Mouse (Mus musculus) hindbrain, embryonic 11.5 days (tissue): Measurements from ENCODE around the gene B4galt4. TPM values are rescaled to one million over a fixed set of nuclear protein-coding genes. Genes with fewer than 3 reads are reported as not detected.

Experiments
- ATAC-seq: fragments of 200-750 bp; cut with Nextera tagmentation; 2 replicates; pipeline ENCODE4 v1.8.0; 2017; ENCODE audit warnings: mild to moderate bottlenecking, moderate TSS enrichment, moderate library complexity; ENCODE audit not compliant: low FRiP score
- DNase-seq: peaks from one replicate; pipeline ENCODE4 v3.0.0-alpha.2; 2015; ENCODE audit warnings: low spot score
- H3K27ac ChIP-seq: fragments of 300-500 bp; sonication (generic); 2 replicates; pipeline ENCODE4 v1.5.1; 2014; ENCODE audit warnings: mild to moderate bottlenecking, low read depth, low read length
- H3K27me3 ChIP-seq: fragments of 300-500 bp; sonication (generic); 2 replicates; pipeline ENCODE4 v1.6.1; 2014; ENCODE audit warnings: mild to moderate bottlenecking, low read length, moderate library complexity, mixed read lengths; ENCODE audit not compliant: control insufficient read depth, insufficient read depth
- H3K36me3 ChIP-seq: fragments of 300-500 bp; sonication (generic); 2 replicates; pipeline ENCODE4 v1.6.1; 2014; ENCODE audit warnings: mild to moderate bottlenecking, low read length, moderate library complexity, mixed read lengths; ENCODE audit not compliant: control insufficient read depth, insufficient read depth
- H3K4me1 ChIP-seq: fragments of 300-500 bp; sonication (generic); replicated peaks from 2 replicates; pipeline ENCODE4 v1.6.1; 2014; ENCODE audit warnings: low read length, mixed read lengths; ENCODE audit not compliant: control insufficient read depth, insufficient read depth
- H3K4me2 ChIP-seq: fragments of 300-500 bp; sonication (generic); replicated peaks from 2 replicates; pipeline ENCODE4 v1.6.1; 2014; ENCODE audit warnings: mild to moderate bottlenecking, low read depth, low read length
- H3K4me3 ChIP-seq: fragments of 300-500 bp; sonication (generic); 2 replicates; pipeline ENCODE4 v1.5.1; 2014; ENCODE audit warnings: low read depth, low read length
- H3K9ac ChIP-seq: fragments of 300-500 bp; sonication (generic); 2 replicates; pipeline ENCODE4 v1.6.1; 2014; ENCODE audit warnings: low read depth, low read length
- H3K9me3 ChIP-seq: fragments of 300-500 bp; sonication (generic); 2 replicates; pipeline ENCODE4 v1.6.1; 2016; ENCODE audit warnings: low read length; ENCODE audit not compliant: control insufficient read depth
- WGBS: fragments of 180-500 bp; shearing (Covaris S2); extraction: QIAGEN DNeasy Blood & Tissue Kit; methylation state at CpG from one replicate; pipeline ENCODE4 v1.1.7; 2014; 5-methylcytosine and 5-hydroxymethylcytosine counted together
- polyA plus RNA-seq: library from polyadenylated mRNA; unstranded; fragments of >200 nt; fragmentation: Nextera tagmentation; extraction: Ambion mirVana; gene quantifications from 2 replicates; pipeline ENCODE4 v1.2.1, GENCODE M21; 2014

The B4galt4 gene
- polyA plus RNA-seq = 26.4 and 31.1 TPM in 2 replicates

- Histone ChIP-seq H3K4me1 (no peaks in the 10 kb centered on the region), H3K4me2 (peak within 1 kb of the TSS; percentile 91), H3K36me3 (no peaks in the 10 kb centered on the region), H3K4me3 (peak within 1 kb of the TSS; percentile 78), H3K27ac (peak within 1 kb of the TSS; percentile 30; the same call in 1 of the 2 replicates), H3K9me3 (no peaks in the 10 kb centered on the region), H3K27me3 (no peaks in the 10 kb centered on the region), H3K9ac (peak within 1 kb of the TSS; percentile 86)
- DNase-seq (peak; percentile 82), ATAC-seq (peak; percentile 95)
- WGBS = under 1% methylated on average over 55 of the region's 69 CpGs
These were observed at the start of gene B4galt4 for GRCm38 (mm10) chr16:38742113-38742658. Gene B4galt4 (plus strand): TSS chr16:38742264.

- no peaks in the 10 kb centered on the region for H3K27me3 ChIP-seq
- no peaks in the 10 kb centered on the region for H3K9me3 ChIP-seq
- H3K9ac ChIP-seq = no peak overlapping the region
- no peak overlapping the region for H3K4me2 ChIP-seq
- DNase-seq (no peak), ATAC-seq (no peak)
- H3K4me3 ChIP-seq = no peak overlapping the region
- H3K27ac ChIP-seq = no peak overlapping the region
- WGBS = 91% methylated on average over 6 of the region's 6 CpGs
- H3K4me1 ChIP-seq = no peaks in the 10 kb centered on the region
- no peaks in the 10 kb centered on the region for H3K36me3 ChIP-seq
These were observed 47.0 kb upstream of the B4galt4 start for GRCm38 (mm10) chr16:38694906-38695540.

DNA sequence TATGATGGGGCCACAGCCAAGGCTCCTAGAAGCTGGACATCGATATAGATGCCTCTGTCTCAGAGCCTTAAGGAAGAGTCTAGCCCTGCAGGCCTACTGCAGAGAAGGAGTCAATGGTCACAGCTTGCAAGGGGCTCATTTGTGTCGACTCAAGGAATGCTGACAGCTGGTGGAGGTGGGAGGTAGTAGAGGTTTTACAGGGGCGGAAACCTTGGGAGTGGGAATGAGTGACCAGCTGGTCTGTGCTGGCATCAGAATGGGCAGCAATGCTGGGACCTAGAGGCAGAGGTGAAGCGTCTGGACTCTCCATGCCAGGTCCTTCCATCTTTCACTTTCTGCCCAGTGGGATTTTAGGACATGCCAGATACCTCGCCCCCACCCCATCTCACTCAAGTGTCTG is 46.5 kb upstream of the B4galt4 start:
- H3K4me2 ChIP-seq = no peak overlapping the region
- H3K27me3 ChIP-seq = no peaks in the 10 kb centered on the region
- no peaks in the 10 kb centered on the region for H3K36me3 ChIP-seq
- H3K9me3 ChIP-seq = no peaks in the 10 kb centered on the region
- H3K27ac ChIP-seq = no peak overlapping the region
- ATAC-seq = no peak
- H3K4me1 ChIP-seq = no peaks in the 10 kb centered on the region
- H3K9ac ChIP-seq = no peak overlapping the region
- 82% methylated on average over 5 of the region's 5 CpGs for WGBS
- H3K4me3 ChIP-seq = no peak overlapping the region
- DNase-seq = no peak

DNA sequence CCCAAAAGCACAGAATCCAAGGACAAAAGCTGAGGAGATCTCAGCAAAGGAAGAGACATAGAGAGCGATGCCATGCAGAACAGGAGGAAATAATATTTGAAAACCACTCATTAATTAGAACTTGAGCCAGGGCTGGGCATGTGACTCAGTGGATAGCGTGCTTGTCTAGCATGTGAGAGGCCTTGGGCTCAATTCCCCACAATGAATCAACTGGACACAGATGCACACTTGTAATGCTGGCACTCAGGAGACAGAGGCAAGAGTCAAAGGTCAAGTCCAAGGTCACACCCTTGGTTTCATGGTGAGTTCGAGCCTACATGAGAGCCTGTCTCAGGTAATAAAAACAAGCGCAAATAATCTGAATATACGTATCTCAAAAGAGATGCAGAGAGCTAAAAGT is 44.5 kb upstream of the B4galt4 start:
- DNase-seq (no peak), ATAC-seq (no peak)
- H3K4me1 ChIP-seq = no peaks in the 10 kb centered on the region
- WGBS = 83% methylated on average over 5 of the region's 5 CpGs
- H3K36me3 ChIP-seq = no peaks in the 10 kb centered on the region
- no peaks in the 10 kb centered on the region for H3K27me3 ChIP-seq
- no peak overlapping the region for H3K9ac ChIP-seq
- no peak overlapping the region for H3K4me3 ChIP-seq
- no peak overlapping the region for H3K27ac ChIP-seq
- no peak overlapping the region for H3K4me2 ChIP-seq
- H3K9me3 ChIP-seq = no peaks in the 10 kb centered on the region

DNA sequence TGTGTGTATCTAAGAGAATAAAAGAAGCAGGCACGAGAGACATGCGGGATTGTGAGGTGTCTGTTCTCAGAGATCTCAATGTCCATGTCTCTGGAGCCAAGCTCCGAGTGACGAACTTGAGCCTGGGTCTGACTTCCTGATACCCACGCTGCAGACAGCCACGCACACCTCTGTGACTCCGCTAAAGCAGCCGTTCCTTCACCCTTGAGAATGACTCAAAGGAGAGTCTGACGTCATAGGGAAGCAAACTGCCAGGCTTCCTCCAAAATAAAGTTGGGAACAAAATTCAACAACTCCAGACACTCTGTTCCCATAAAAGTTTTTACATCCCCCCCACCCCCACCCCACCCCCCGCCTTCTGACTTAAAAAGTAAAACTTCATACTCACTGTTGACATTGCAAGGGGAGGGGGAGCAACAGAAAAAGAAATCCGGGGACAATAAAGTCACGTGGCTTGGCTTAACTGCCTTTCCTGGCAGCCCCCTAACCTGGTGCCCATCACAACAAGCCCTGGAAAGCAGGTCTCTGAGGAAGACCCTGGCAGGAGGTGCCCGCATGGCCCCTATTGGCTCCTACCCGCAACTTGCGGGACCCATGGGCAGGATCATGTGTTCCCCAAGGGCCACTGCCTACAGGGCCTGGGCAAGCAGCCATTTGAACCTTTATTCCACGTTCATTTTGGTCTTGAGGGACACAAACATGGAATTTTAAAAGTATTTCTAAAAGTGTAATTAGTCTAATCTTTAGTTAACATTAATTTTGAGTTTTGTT is 41.5 kb upstream of the B4galt4 start:
- WGBS = 88% methylated on average over 16 of the region's 16 CpGs
- Histone ChIP-seq H3K36me3 (no peaks in the 10 kb centered on the region), H3K4me1 (no peaks in the 10 kb centered on the region), H3K27me3 (no peaks in the 10 kb centered on the region), H3K9ac (no peak overlapping the region), H3K4me2 (no peak overlapping the region), H3K4me3 (no peak overlapping the region), H3K9me3 (no peaks in the 10 kb centered on the region), H3K27ac (no peak overlapping the region)
- DNase-seq = no peak
- no peak for ATAC-seq

DNA sequence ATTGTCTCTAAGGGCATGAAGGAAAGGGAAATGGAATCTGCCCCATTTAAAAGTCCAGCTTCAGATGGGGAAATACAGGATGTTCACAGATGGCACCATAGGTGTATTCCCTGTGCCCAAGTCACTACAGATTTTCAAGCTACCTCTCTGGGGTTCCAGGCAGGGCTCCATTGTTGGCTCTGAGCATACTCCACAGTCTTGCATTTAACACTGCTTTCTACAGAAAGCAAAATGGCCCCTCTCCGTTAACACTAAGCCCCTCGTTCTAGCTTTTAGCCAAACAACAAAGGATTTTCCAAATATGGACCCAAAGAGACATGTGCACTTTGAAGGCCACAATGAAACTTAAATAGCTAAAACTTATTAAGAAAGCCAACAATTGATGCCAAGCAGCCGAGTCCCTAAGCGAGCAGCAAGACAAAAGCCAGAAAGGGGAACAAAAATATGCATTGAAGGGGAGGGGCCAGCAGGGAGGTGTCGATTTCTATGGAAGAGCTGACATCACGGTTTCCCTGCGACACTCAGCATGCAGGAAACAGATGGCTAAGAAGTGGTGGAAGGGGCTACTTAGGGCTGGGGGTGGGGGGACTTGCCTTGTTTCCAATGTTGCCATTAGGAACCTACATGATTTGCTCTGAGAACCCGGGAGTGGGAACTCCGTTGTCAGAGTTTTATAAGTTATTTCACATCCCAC is 40.4 kb upstream of the B4galt4 start:
- no peak overlapping the region for H3K4me3 ChIP-seq
- H3K9ac ChIP-seq = peak overlapping the region; percentile 4; the same call in 1 of the 2 replicates
- no peak overlapping the region for H3K4me2 ChIP-seq
- H3K27ac ChIP-seq = peak overlapping the region; percentile 33; the same call in 1 of the 2 replicates
- H3K27me3 ChIP-seq = no peaks in the 10 kb centered on the region
- WGBS = 35% methylated on average over 9 of the region's 9 CpGs
- no peaks in the 10 kb centered on the region for H3K4me1 ChIP-seq
- H3K9me3 ChIP-seq = no peaks in the 10 kb centered on the region
- DNase-seq (peak; percentile 63), ATAC-seq (peak; percentile 82)
- no peaks in the 10 kb centered on the region for H3K36me3 ChIP-seq

- H3K4me3 ChIP-seq = no peak overlapping the region
- H3K4me1 ChIP-seq = no peaks in the 10 kb centered on the region
- no peak overlapping the region for H3K4me2 ChIP-seq
- no peak overlapping the region for H3K9ac ChIP-seq
- no peaks in the 10 kb centered on the region for H3K9me3 ChIP-seq
- DNase-seq (no peak), ATAC-seq (peak; percentile 13; the same call in 1 of the 2 replicates)
- H3K27ac ChIP-seq = no peak overlapping the region
- H3K36me3 ChIP-seq = no peaks in the 10 kb centered on the region
- H3K27me3 ChIP-seq = no peaks in the 10 kb centered on the region
- 81% methylated on average over 3 of the region's 3 CpGs for WGBS
These were observed 39.7 kb upstream of the B4galt4 start for GRCm38 (mm10) chr16:38702316-38702715.

GRCm38 (mm10) chr16:38703501-38703900 is 38.6 kb upstream of the B4galt4 start:
- H3K9ac ChIP-seq = no peak overlapping the region
- no peaks in the 10 kb centered on the region for H3K4me1 ChIP-seq

More at GRCm38 (mm10) chr16:38703501-38703900, 38.6 kb upstream of the B4galt4 start:
- Histone ChIP-seq H3K27ac (no peak overlapping the region), H3K4me3 (no peak overlapping the region), H3K36me3 (no peaks in the 10 kb centered on the region), H3K27me3 (no peaks in the 10 kb centered on the region), H3K4me2 (no peak overlapping the region), H3K9me3 (no peaks in the 10 kb centered on the region)
- 50% methylated on average over 6 of the region's 6 CpGs for WGBS
- ATAC-seq = no peak
- no peak for DNase-seq
